Mouse (Mus musculus) small intestine, adult 2 months (tissue): ENCODE measurements around the gene Ehd1.

Experiments
- CTCF ChIP-seq: fragments of 200-500 bp; IDR thresholded peaks from 2 replicates; pipeline ENCODE4 v1.5.1; 2012; ENCODE audit warnings: low read depth, mild to moderate bottlenecking, control low read depth, inconsistent platforms, low read length, moderate library complexity, mixed read lengths; ENCODE audit not compliant: insufficient replicate concordance, insufficient read length; ENCODE audit errors: extremely low read depth
- POLR2A ChIP-seq: fragments of 200-500 bp; IDR thresholded peaks from 2 replicates; pipeline ENCODE4 v1.6.1; 2012; ENCODE audit warnings: low read depth, mild to moderate bottlenecking, control low read depth, inconsistent platforms, low read length, moderate library complexity

- TF ChIP-seq CTCF (no peak), POLR2A (no peak)
These were observed 54.7 kb downstream of the Ehd1 start for GRCm38 (mm10) chr19:6331178-6331577.
